Mouse (Mus musculus) right cerebral cortex, adult 2 months (tissue): ENCODE measurements around the gene Sh3gl2.

Experiments used
- DNase-seq, 2 experiments: peaks; one replicate each; pipeline ENCODE4 v3.0.0; 2021 to 2022; ENCODE audit warnings: low spot score in 2 of 2

Gene Sh3gl2

DNA sequence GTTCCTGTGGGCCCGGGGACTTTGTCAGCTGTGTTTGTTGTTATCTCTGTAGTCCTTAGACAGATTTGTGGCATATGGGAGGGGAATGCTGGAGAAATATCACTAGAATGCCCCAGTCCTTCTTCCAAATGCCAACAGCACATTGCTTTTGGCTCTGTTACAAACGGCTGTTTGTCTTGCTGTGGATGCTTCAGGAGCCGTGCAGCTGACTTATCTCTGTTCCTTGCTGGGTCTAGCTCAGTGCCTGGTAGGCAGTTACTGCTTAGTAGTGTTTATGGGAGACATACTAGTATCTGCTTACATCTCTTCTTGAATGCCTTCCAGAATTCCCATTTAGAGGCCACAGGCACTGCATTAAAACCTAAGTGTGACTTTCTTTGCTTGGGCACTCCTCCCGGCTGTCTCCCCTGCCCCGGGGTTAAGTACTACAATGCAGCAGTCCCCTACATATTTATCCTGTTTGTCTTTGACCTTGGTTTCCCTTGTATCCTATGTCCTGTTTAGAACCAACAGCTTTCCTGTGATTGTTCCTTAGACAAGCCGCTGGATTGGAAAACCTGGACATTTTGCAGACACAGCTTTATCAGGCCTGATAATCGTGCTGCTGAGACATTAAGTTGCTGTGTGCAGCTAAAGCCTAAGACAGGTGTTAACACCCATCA, 101.1 kb downstream of the Sh3gl2 start:
- DNase-seq: no peak

DNA sequence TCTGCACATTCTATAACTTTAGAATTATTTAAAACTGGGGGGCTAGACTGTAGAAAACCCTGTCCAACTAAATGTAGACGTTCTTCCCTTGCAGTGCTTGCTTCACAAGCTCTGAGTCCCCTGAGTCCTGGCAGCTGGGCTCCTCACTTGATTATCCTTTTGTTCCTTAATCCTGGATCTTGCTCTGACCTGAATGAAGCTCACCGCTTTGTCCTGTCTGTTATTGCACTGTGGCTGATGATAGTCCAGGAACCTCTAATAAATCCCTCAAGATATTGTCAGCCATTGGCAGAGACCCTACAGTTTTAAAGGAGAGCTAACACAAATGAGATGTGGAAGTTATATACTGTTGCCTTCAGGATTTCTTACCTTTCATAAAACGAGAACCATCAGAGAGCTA, 114.2 kb downstream of the Sh3gl2 start:
- no peak for DNase-seq

DNA sequence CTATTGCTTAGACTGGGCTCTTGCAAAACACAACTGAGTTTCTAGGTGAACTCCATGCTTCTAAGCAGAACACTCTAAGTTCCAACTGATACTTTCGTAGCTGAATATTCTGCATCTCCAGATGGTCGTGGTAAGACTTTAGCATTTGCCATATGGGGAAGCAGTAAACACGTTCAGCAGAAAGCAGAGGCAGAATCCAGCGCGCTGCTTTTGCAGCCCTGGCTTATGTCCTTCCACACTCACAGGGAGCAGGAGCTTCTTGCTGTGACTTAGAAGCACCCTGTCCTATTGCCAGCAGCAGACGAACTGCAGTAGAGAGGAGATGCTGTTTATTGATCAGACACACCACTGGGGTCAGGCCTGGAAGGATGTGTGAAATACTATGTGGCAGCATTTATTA, 120.5 kb downstream of the Sh3gl2 start:
- peak; percentile 69 to 71 for DNase-seq

DNA sequence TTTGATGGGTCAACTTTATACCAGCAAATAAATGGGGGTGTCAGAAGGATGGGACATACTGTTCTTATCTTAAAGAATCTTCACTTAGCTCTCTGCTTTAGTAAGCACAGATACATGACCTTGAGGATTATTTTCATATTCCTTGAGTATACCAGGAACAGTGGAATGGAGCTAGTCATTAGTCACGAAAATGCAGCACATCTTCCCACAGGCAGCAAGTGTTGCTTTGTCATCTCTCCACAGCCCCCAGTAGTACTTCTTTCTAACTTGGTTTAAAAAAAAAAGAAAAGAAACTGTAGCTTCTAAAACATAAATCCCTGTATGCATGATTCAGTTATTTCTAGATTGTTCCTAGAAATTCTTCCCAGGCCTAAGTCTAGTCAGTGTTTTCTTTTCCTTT, 121.1 kb downstream of the Sh3gl2 start:
- DNase-seq: no peak

DNA sequence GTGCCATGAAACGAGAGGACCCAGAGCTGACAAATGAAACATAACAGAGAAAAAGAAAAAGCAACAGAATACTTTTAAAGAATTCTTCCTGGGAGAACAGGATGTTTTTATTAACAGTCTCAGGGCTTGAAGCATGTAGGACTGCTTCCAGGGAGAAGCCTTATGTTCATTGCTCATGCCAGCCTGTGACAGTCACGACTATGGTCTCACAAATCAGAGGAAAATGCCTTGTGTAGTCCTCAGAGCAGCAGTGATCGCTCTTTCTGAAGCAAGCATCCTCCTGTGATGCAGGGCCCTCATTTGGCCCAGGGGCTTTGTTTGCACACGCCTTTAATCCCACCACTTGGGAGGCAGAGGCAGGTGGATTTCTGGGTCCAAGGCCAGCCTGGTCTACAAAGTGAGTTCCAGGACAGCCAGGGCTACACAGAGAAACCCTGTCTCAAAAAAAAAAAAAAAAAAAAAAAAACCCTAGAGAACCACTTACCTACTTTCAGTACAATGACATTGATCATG, 129.8 kb downstream of the Sh3gl2 start:
- peak in 1 of 2 experiments; percentile 35 for DNase-seq

DNA sequence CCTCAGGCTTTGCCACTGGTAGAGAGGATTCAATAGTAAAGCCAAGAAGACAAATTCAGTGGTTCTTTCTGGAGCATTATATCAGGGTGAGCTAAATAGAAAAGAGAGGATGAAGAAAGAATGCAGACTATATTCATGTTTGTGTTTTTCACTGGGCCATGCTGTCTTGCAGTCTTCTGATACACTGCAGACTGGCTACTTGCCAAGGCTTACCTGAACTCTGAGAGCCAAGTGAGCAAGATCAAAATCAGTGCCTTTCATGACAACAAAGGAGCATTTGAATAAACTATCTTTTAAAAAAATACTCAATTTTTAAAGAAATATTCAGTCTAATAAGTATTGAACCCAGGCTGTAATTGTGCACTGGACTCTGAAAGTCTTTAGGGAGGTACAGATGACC, 131.4 kb downstream of the Sh3gl2 start:
- no peak for DNase-seq

DNA sequence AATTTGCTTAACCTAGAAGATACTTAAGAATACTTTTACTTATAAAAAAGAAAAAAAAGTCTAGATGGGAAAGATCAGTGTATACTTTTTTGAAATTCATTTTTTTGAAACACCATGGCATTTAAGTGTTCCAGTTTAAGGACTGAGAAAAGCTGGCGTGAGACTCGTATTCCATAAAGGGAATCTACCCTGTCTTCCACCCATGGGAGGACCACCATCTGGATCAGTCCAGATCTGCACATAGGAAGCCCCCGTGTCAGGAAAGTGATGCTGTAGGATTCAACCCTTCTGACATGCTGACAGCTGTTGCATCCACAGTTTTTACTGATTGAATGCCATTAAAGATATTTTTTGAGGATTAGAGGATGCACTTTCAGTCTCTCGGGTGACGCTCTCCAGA, 134.2 kb downstream of the Sh3gl2 start:
- no peak for DNase-seq

DNA sequence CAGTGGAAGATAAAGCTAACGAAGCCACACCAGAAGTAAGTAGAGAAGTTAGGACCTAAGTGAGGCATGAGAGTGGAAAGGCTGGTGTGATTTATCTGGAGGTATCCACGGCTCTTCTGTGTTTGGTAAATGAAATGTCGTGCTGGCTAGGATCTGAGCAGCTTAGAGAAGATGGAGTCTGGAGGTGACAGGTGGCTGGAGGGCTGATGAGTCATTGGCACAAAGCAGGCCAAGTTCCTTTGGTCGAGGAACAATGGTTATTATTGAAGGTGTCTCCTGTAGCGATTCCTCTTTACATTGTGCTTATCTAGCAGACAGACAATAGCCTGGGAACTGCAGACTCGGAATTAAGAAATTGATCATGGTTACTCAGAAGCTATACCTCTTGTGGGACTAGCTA, 135.8 kb downstream of the Sh3gl2 start:
- DNase-seq: no peak

DNA sequence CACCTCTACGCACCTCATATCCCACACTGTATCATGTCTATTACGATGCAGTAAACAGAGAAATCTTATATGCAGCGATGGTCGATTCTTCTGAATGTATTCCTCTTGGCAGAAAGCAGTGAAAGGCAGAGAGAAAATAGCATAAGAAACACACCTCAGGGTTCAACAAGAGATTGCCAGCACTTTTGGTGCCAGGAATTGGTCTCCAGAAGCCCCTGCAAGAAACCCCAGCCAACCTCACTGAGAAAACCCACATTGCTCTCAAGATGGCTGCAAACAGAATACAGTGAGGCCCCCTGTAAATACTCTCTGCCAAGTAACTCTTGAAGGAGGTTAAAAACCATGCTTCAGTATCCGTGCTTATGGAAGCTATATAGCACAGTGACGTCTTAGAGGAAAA, 141.0 kb downstream of the Sh3gl2 start:
- DNase-seq: no peak

DNA sequence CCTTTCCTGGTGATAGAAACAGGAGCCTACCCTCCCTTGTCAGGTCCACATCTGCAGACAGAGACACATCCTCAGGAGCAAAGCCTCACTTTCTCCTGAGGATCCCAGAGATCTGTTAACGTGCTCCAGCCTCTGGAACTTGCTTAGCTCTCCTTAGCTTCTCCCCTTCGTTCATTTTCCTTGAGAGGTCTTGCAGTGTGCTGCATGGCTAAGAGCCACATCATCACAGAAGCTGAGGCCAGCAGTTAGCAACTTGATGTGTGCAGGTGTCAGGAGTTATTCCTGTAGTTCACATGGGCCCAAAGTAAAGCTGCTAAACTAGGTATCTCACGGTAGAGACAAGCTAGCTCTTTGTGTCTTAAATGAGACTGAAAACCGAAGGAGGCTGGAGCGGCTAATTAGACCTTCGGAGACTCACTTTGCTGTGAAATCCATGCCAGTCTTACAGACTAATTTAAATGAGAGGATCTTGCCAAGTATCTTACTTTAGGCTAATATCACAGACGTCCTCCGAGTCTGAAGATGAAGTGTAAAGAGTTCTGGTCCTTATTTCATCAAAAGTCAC, 143.2 kb downstream of the Sh3gl2 start:
- no peak for DNase-seq

DNA sequence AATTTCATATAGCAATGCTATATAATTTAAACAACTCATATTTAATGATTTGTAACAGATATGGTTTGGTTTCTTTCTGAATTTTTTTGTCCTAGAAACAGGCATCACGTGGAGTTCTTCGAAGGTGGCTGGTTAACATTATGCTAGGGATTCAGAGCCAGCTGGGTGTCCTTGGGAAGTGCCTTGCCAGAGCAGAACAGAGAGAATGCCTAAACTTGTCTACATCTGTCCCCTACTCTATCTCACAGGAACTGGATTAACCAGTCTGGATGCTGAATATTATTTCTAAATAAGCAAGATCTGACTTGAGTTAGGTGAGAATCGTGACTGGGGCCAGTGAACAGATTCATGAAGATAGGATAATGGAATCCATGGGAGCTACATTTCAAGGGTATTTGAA, 157.7 kb downstream of the Sh3gl2 start:
- no peak for DNase-seq

DNA sequence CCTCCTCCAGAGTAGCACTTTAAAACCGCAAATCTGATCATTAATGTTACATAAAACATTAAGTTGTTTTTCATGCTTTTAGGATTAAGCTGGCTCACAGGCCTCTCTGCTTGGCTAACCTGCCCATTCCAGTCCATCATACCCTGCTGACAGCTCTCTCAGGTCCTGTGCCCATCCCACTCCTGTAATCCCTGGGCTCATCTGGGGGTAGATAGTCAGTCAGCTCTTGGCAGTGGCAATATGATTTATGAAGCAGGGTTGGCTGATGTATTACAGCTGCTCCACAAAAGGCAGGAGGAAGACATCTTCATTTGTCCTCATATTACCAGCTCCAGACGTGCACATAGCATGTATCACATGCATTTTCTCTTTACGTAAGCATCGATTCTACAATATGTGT, 158.3 kb downstream of the Sh3gl2 start:
- no peak for DNase-seq

DNA sequence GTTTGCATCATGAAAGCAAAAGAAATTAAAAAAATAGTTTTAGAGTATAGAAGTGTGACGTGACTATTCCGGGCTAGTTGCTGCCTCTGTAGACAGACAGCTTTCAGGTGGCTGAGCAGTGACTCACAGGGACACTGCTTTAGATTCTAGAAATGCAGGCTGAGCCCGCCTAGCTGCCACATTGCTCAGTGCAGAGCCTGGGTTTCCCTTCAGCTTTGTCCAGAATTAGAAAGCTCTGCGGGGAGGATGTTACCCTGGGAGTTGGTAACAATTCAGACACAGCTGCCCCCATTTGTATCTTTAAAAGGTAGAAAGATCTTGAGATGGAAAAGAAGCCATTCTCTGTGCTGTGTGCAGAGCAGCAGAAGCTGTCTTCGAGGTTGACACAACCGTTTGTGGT, 166.1 kb downstream of the Sh3gl2 start:
- peak; percentile 77 to 78 for DNase-seq

DNA sequence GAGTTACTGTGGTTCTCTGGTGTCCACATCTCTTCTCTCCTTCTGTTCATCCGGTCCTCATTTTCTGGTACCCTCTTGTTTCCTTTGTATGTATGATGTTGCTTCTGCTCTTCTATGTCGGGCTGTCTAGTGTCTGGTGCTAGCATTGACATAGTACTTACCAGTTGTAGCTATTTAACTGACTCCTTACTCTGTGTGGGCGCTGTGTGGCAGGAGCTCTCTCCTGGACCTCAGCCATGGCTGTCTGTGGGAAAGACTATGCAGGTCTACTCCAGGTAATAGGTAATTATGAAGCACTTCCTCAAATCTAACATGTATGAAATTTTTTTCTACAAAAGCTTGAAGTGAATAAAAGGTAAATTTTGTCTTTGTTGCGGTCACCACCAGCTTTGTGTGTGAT, 169.9 kb downstream of the Sh3gl2 start:
- no peak for DNase-seq

DNA sequence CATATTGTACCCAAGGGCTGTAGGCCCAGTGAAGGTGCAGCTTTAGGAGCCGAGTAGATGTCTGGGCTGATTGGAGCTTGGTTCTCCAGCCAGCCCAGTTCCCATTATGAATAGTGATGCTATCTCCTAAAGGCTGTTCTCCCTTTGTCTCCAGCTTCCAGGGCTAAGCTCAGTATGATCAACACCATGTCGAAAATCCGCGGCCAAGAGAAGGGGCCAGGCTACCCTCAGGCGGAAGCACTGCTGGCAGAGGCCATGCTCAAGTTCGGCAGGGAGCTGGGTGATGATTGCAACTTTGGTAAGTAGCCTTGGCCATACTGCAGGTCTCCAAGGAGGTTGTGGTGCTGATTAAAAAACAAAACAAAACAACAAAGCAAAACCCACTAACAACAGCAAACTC, 171.3 kb downstream of the Sh3gl2 start:
- DNase-seq: no peak

DNA sequence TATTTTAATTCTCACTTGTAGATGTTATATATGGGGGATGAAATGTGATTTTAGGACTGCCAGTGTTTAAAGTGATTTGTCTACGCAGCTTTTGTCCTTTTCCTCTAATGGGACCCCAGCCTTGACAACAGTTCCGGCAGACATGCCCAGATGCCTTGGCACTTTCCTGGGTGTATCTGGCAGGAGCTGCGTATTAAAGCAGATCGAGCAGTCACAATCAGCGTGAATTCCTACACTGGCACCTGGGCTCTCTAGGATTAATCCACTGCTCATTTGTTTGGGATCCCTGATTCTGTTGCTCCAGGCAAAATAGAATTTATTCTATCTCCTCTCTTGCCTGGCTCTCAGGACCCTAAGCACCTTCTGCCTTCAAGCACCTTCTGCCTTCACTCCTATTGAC, 171.7 kb downstream of the Sh3gl2 start:
- DNase-seq: no peak

DNA sequence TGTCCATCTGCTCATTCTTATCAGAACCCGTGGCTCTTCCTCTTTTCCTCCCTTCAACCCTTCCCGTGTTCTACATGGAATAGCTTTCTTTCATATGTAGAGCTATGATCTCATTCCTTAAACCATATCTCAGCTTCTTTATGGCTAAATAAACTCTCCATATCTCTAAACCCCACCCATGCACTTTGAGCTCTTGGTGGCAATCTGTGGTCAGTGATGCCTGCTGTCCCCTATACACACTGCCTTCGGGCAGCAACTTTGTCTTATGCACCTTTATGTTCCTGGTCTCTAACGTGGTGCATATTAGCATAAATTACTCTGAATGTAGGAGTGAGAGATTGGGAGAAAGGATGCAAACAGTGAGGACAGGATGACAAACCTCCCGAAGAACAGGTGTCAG, 180.3 kb downstream of the Sh3gl2 start:
- DNase-seq: no peak

DNA sequence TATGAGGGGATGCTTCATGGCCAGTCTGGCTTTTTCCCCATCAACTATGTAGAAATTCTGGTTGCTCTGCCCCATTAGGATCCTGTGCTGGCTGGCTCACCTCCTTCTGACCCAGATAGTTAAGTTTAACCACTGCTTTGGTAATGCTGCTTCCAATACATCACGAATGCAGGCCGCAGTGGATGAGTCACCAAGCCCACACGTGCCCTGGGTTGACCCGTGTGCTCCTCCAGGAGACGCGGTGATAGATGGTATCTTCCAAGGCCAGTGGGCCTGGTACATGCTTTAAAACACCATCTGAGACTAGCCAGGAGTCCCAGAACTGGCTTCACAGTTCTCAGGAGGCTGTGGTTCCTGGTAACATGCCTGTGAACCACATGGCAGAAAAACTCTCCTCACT, 182.8 kb downstream of the Sh3gl2 start:
- DNase-seq: no peak

DNA sequence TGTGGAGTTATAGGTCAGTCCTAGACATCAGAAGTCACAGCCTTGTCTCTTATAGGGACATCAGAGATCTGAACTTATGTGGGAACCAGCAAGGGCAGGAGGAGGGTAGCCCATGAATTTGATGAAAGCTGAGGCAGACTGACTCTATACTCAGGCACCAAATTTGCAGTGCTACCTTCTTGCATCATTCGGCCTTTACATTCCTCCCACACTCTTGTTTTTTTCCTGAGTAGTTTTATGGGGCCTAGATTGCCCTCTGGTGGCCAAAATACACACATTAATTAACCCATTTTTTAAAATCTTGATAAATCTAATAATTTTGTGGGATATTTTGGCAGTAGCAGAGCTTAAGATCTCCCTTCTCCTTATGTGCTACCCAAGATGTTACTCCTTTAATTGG, 186.9 kb downstream of the Sh3gl2 start:
- peak; percentile 29 to 40 for DNase-seq

DNA sequence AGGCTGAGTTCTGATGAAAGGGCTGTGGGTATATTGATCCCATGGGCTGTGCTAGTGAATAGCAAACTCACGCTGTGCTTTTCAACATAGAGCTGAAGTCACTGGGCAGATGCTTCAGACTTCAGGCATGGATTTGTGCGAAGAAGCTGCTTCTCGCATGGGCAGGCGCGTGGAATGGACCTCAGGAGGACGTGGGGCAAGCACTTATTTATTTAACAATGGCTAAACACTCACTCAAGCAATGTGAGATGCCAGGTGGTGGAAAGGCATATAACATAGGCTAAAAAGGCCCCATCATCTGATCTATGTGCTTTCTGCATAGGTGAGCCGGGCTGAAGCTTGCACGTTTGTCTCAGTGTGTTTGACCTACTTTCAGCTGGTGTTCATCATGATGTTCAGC, 193.8 kb downstream of the Sh3gl2 start:
- no peak for DNase-seq

DNA sequence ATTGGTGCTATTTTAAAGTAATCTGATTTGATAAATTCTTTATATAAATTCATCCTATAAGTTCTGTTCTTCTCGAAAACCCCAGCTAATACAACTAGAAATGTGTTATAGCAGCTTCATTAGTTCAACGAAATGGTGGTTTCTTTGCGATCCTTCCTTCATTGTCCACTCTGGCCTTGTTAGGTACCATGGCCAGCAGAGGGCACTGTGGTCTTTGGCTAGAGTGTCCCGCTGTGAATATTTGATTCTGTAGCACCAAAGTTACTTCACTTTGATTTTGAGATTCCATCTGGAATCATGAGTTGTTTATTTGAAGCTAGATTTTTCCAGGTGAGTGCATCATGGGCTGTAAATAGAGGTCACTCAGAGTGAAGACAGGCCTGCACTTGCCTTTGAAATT, 197.9 kb downstream of the Sh3gl2 start:
- peak; percentile 71 for DNase-seq

DNA sequence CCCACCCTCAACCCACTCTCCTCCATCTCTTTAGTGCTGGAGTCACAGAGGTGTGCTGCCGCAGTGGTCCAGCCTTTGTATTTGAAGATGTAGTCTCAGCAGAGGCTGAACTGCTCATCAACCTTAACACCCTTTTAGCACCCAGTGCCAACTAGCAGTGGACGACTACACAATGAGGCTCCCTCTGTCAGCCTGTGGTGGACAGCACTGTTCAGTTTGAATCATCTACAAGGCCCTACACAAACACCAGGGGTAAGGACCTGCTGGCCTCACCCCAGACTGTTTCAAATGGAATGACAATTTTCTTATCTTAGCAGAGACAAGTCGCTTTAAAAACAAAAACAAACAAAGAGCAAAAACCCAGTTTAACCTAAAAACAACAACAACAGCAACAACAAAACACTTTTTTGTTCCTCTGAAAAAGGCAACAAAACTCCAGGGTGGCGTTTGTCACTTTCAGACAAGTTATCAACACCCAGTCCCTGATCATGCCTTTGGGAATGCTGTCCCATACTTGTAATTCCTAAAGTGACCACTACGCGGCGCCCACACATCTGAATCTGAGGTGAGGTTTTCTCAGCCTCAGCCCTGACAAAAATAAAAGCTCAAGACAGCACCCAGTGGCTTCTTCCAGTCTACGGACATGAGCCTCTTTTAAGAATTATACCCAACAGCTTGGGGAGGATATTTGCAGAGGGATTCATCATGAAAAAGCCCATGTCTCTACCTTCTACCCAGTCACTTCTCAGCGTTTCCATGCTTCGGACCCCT, 199.7 kb downstream of the Sh3gl2 start:
- DNase-seq: peak; percentile 60 to 70

DNA sequence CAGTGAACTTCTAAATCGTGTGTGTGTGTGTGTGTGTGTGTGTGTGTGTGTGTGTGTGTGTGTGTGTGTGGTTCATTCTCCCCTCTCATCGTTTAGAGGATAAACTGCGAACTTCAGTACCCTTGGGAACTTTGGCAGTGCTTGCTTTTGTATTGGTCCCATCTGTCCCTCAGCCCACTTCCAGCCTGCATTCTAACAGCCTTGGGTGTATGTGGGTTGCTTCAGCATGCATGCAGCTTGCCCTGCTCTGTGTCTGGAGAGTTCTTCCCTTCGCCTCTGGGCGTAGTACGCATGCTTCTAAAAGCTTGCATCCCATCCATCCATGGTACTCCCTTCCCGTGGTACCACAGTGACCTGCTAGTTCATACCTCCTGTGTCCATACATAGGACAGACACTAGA, 200.3 kb downstream of the Sh3gl2 start:
- no peak for DNase-seq
